Mouse (Mus musculus) lung, embryonic 16.5 days (tissue): Measurements from ENCODE around the gene Ttc28. TPM values are rescaled to one million over a fixed set of nuclear protein-coding genes. Genes with fewer than 3 reads are reported as not detected.

Experiments used
- ATAC-seq: fragments of 200-750 bp; cut with Nextera tagmentation; 2 replicates; pipeline ENCODE4 v1.8.0; 2017; ENCODE audit warnings: low read depth, mild to moderate bottlenecking, moderate library complexity
- H3K27ac ChIP-seq: fragments of 300-500 bp; sonication (generic); 2 replicates; pipeline ENCODE4 v1.5.1; 2014; ENCODE audit warnings: mild to moderate bottlenecking, control low read depth, low read length
- H3K27me3 ChIP-seq: fragments of 300-500 bp; sonication (generic); 2 replicates; pipeline ENCODE4 v1.6.1; 2014; ENCODE audit warnings: low read depth, low read length, mixed read lengths; ENCODE audit not compliant: control insufficient read depth, insufficient read depth
- H3K36me3 ChIP-seq: fragments of 300-500 bp; sonication (generic); 2 replicates; pipeline ENCODE4 v1.6.1; 2014; ENCODE audit warnings: low read length; ENCODE audit not compliant: control insufficient read depth, insufficient read depth
- H3K4me1 ChIP-seq: fragments of 300-500 bp; sonication (generic); replicated peaks from 2 replicates; pipeline ENCODE4 v1.6.1; 2014; ENCODE audit warnings: low read length, mixed read lengths; ENCODE audit not compliant: control insufficient read depth, insufficient read depth
- H3K4me2 ChIP-seq: fragments of 300-500 bp; sonication (generic); 2 replicates; pipeline ENCODE4 v1.6.1; 2014; ENCODE audit warnings: low read depth, low read length, control low read depth
- H3K4me3 ChIP-seq: fragments of 300-500 bp; sonication (generic); 2 replicates; pipeline ENCODE4 v1.5.1; 2014; ENCODE audit warnings: mild to moderate bottlenecking, low read length, control low read depth
- H3K9ac ChIP-seq: fragments of 300-500 bp; sonication (generic); 2 replicates; pipeline ENCODE4 v1.6.1; 2014; ENCODE audit warnings: low read length, control low read depth
- H3K9me3 ChIP-seq: fragments of 300-500 bp; sonication (generic); 2 replicates; pipeline ENCODE4 v1.6.1; 2016; ENCODE audit warnings: low read length; ENCODE audit not compliant: control insufficient read depth
- WGBS: fragments of 180-500 bp; shearing (Covaris S2); extraction: QIAGEN DNeasy Blood & Tissue Kit; methylation state at CpG from one replicate; pipeline ENCODE4 v1.1.7; 2014; 5-methylcytosine and 5-hydroxymethylcytosine counted together
- polyA plus RNA-seq: library from polyadenylated mRNA; unstranded; fragments of >200 nt; fragmentation: Nextera tagmentation; extraction: Ambion mirVana; gene quantifications from 2 replicates; pipeline ENCODE4 v1.2.1, GENCODE M21; 2015

The Ttc28 gene
- polyA plus RNA-seq, 1 experiment from 2014 or later = 8.4 TPM

- Histone ChIP-seq H3K27me3 (no peaks in the 10 kb centered on the region), H3K4me2 (no peak overlapping the region), H3K9ac (no peak overlapping the region), H3K4me3 (no peak overlapping the region), H3K9me3 (no peaks in the 10 kb centered on the region), H3K27ac (peak overlapping the region; percentile 74), H3K4me1 (peaks cover 21% of the 10 kb centered on the region), H3K36me3 (no peaks in the 10 kb centered on the region)
- no peak for ATAC-seq
- 43% methylated on average over 11 of the region's 11 CpGs for WGBS
Measured at GRCm38 (mm10) chr5:111138239-111138833, 258.7 kb downstream of the Ttc28 start.

GRCm38 (mm10) chr5:111138927-111139565 is 259.4 kb downstream of the Ttc28 start:
- ATAC-seq = peak; percentile 86

GRCm38 (mm10) chr5:111139622-111140021 is 260.0 kb downstream of the Ttc28 start:
- no peaks in the 10 kb centered on the region for H3K27me3 ChIP-seq
- H3K4me1 ChIP-seq = peaks cover 21% of the 10 kb centered on the region
- H3K9me3 ChIP-seq = no peaks in the 10 kb centered on the region
- H3K36me3 ChIP-seq = no peaks in the 10 kb centered on the region
- peak; percentile 75 for ATAC-seq
- H3K4me3 ChIP-seq = no peak overlapping the region
- H3K9ac ChIP-seq = no peak overlapping the region
- 39% methylated on average over 14 of the region's 14 CpGs for WGBS
- H3K27ac ChIP-seq = peak overlapping the region; percentile 74
- peak overlapping the region; percentile 18; the same call in 1 of the 2 replicates for H3K4me2 ChIP-seq

More at GRCm38 (mm10) chr5:111138927-111139565, 259.4 kb downstream of the Ttc28 start:
- peak overlapping the region; percentile 74 for H3K27ac ChIP-seq
- H3K27me3 ChIP-seq = no peaks in the 10 kb centered on the region
- no peaks in the 10 kb centered on the region for H3K9me3 ChIP-seq
- 48% methylated on average over 7 of the region's 7 CpGs for WGBS
- H3K4me2 ChIP-seq = peak overlapping the region; percentile 18; the same call in 1 of the 2 replicates
- H3K4me3 ChIP-seq = no peak overlapping the region
- no peak overlapping the region; the same call in 1 of the 2 replicates for H3K9ac ChIP-seq
- H3K4me1 ChIP-seq = peaks cover 21% of the 10 kb centered on the region
- no peaks in the 10 kb centered on the region for H3K36me3 ChIP-seq

- Histone ChIP-seq H3K27me3 (no peaks in the 10 kb centered on the region), H3K36me3 (no peaks in the 10 kb centered on the region), H3K4me1 (peaks cover 21% of the 10 kb centered on the region), H3K9me3 (no peaks in the 10 kb centered on the region), H3K9ac (no peak overlapping the region), H3K27ac (no peak overlapping the region), H3K4me3 (no peak overlapping the region), H3K4me2 (no peak overlapping the region)
- 74% methylated on average over 20 of the region's 20 CpGs for WGBS
- ATAC-seq = no peak
Measured at GRCm38 (mm10) chr5:111141139-111141885, 261.7 kb downstream of the Ttc28 start.

GRCm38 (mm10) chr5:111142837-111143236 is 263.2 kb downstream of the Ttc28 start:
- H3K4me3 ChIP-seq = no peak overlapping the region
- WGBS = 75% methylated on average over 4 of the region's 4 CpGs
- H3K9me3 ChIP-seq = no peaks in the 10 kb centered on the region
- no peak overlapping the region for H3K27ac ChIP-seq
- no peak overlapping the region for H3K4me2 ChIP-seq
- H3K9ac ChIP-seq = no peak overlapping the region
- no peaks in the 10 kb centered on the region for H3K36me3 ChIP-seq
- no peaks in the 10 kb centered on the region for H3K27me3 ChIP-seq
- peaks cover 21% of the 10 kb centered on the region for H3K4me1 ChIP-seq
- no peak for ATAC-seq

- H3K4me1 ChIP-seq = peaks cover 10% of the 10 kb centered on the region
- H3K27ac ChIP-seq = no peak overlapping the region
- ATAC-seq = no peak
- no peak overlapping the region for H3K4me3 ChIP-seq
- no peaks in the 10 kb centered on the region for H3K9me3 ChIP-seq
- H3K9ac ChIP-seq = no peak overlapping the region
- H3K27me3 ChIP-seq = no peaks in the 10 kb centered on the region
- H3K4me2 ChIP-seq = no peak overlapping the region
- WGBS = 79% methylated on average over 7 of the region's 7 CpGs
- H3K36me3 ChIP-seq = no peaks in the 10 kb centered on the region
Measured at GRCm38 (mm10) chr5:111144411-111144810, 264.8 kb downstream of the Ttc28 start.

- no peak for ATAC-seq
- Histone ChIP-seq H3K9ac (no peak overlapping the region), H3K4me2 (no peak overlapping the region), H3K9me3 (no peaks in the 10 kb centered on the region), H3K36me3 (no peaks in the 10 kb centered on the region), H3K27me3 (no peaks in the 10 kb centered on the region), H3K27ac (no peak overlapping the region), H3K4me1 (peaks cover 18% of the 10 kb centered on the region), H3K4me3 (no peak overlapping the region)
- WGBS = 94% methylated on average over 14 of the region's 14 CpGs
Measured at GRCm38 (mm10) chr5:111150581-111150980, 271.0 kb downstream of the Ttc28 start.

GRCm38 (mm10) chr5:111151882-111152759 is 272.5 kb downstream of the Ttc28 start:
- Histone ChIP-seq H3K4me2 (no peak overlapping the region), H3K9me3 (no peaks in the 10 kb centered on the region), H3K9ac (no peak overlapping the region), H3K4me3 (no peak overlapping the region), H3K36me3 (no peaks in the 10 kb centered on the region), H3K27ac (no peak overlapping the region), H3K27me3 (no peaks in the 10 kb centered on the region), H3K4me1 (peaks cover 19% of the 10 kb centered on the region)
- no peak for ATAC-seq
- WGBS = 33% methylated on average over 19 of the region's 19 CpGs
